Mouse (Mus musculus) cerebellum, adult 9-10 months (tissue): ENCODE data around the gene Mptx2.
A peak's percentile ranks its signal among the peaks of the same experiment; 100 is the strongest.
"Not testable (repeated sequence)": the region's sequence is repeated elsewhere in the genome, so short reads cannot be mapped to it uniquely, and the experiment has no call there.

Experiments used
- DNase-seq: peaks from one replicate; pipeline ENCODE4 v3.0.0; 2022

The Mptx2 gene

GRCm38 (mm10) chr1:173277677-173278076 lies at the start of gene Mptx2:
TSS of gene Mptx2 (minus strand) at chr1:173277777.
- no peak for DNase-seq

DNA sequence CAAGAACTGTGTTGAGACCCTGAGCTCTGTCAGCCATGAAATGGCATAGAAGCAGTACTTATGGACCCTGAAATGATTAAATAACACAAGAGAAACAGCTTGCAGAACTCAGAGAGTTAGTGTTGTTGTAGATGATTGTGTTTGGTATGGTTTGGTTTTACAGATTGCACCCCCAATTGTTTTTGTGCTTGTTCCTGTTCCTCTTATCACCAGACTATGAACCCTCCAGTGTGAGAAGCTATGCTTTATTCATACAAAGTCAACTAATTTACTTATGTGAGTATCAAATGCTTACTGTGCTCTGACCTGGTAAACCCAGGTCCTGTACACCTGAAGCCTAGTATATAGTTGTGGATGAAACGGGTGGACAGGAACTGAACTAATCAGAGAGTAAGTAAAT lies 49.0 kb upstream of the Mptx2 start:
- DNase-seq: no peak

GRCm38 (mm10) chr1:173325395-173325794 lies 47.8 kb upstream of the Mptx2 start:
- no peak for DNase-seq

GRCm38 (mm10) chr1:173324961-173325360 lies 47.4 kb upstream of the Mptx2 start:
- no peak for DNase-seq

DNA sequence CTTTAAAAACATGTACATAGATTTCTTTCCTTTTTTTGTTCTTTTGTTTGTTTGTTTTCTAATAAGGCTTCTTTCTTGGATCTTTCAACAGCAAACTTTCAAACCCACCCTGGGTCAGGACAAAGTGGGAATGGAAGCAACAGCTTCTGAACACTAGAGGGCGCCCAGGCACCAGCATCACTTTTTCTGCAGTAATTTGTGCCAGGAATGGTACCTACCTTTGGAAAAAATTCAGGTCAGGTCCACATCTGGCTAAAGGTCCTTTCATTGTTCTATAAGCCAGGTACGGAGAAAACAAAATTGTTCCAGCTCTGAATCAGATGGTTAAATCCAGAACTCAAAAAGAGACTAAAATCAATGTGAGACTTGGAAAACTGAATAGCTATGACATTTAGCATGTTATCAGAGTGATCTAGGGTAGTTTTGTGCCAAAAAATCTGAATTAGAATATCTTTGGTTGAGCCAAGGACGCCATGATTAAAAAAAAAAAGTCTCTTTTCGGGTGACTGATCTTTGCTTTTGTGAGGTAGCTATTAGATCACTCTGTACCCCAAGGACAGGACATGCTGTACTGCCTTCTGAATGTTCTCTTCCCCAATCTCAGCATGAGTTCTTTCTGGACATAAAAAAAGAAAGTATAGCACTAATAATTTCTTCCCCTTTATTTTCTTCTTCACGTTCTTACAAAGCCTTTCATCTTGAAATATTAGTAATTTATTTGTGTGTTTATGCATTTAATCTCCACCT lies 46.4 kb upstream of the Mptx2 start:
- peak; percentile 73 for DNase-seq

- DNase-seq: no peak
Observed at GRCm38 (mm10) chr1:173322249-173322627, 44.7 kb upstream of the Mptx2 start.

- DNase-seq: no peak
Observed at GRCm38 (mm10) chr1:173321593-173322248, 44.1 kb upstream of the Mptx2 start.

DNA sequence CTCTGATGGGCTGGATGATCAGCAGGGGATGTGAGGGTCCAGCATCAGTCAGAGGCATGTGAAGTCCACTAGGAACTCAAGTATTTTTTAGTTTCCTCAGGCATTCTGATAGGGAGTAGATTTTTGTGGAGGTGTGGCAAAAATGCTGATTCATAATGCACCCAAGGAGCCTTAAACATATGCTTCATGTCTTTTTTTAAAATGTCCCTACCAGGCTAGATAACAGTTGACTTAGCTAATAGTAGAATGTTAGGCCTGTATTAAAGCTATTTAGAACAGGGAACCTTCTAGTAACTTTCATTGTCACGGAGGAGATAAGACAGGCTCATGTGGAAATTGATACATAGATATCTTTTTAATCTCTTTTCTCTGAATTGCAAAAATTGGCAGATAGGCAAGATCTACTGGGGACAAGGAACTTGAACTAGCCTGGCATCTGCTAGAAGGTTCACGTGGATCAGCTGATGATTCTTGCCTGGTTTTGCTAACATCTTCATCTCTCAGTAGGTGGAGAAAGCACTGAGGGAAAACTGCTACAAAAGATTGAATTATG lies 40.4 kb upstream of the Mptx2 start:
- DNase-seq: no peak

DNA sequence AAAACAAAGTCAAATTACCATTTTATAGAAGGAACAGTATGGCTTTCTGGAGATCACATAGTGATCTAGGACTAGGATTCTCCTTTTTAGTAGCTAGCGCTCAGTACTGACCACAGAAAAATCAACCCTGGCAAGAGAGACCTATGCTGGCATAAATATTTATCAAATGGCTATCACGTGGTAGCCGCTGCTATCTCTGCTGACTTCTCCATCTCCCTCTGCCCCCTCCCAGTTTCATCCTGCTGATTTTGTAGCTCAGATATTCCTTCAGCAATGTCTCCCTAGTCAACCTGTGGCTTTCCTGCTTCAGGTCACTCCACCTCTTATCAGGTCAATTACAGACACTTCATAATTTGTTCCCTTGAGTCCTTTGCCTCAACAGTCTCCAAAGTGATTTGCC lies 38.1 kb upstream of the Mptx2 start:
- DNase-seq: no peak

DNA sequence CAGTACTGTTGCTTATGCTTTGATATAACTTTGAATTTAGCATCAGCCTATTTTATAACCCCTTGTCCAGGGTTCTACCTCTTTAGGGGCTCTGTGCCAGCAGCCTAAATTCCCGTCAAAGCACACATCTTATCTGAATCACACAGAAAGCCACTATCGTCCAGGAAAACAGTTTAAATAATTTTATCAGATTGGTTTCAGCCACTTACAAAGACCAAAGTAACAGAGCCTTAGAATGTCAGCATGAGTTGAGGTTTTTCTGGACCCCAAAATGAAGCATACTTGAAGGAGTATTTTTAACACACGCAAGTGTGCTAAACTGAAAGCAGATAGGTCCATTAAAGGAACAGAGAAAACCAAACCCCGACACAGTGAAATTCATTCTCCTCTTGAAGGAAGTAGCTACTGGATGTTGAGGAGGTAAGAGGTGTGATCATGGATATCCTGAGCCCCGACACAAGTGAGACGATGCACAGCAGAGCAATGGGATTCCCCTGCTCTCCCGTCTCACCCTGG lies 36.0 kb upstream of the Mptx2 start:
- not testable (repeated sequence) for DNase-seq

- DNase-seq: not testable (repeated sequence)
Observed at GRCm38 (mm10) chr1:173302795-173303194, 25.2 kb upstream of the Mptx2 start.

DNA sequence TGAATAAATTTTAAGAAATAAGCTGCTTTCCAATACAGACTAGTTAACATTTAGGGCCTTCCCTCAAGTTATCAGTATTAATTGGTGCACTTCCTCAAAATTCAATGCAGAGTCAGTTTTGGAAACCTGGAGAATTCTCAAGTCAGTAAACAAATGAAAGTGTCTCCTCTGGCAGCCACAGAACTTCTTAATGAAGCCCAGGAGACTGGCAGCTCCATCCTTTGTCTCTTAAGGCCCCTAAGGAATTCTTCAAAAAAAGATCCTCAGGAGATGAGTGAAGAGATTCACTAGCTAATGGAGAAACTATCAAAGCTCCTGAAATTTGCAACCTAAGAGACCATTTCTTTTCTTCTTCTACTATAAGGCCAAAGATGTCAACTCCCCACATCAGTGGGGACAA lies 11.9 kb downstream of the Mptx2 start, which contains the start of gene Olfr418:
TSS of gene Olfr418 (plus strand) at position 301 of the 400 bp plus-strand sequence.
- DNase-seq: no peak

DNA sequence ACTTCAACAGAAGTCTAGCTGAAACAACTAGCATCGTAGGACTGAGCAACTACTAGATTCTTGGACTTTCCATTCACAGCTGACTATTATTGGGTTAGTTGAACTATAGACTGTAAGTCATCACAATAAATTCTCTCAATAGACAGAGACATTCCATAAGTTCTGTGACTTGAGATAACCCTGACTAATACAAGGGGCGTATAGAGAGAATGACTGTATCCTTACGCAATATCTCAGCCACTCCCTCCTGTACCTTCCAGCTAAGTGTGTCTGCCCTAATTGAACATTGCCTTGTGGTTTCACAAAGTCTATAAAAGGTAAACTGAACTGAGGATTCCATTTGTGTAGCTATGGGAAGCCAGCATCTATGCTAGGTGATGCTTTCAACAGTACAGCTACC lies 27.7 kb downstream of the Mptx2 start:
- no peak for DNase-seq

DNA sequence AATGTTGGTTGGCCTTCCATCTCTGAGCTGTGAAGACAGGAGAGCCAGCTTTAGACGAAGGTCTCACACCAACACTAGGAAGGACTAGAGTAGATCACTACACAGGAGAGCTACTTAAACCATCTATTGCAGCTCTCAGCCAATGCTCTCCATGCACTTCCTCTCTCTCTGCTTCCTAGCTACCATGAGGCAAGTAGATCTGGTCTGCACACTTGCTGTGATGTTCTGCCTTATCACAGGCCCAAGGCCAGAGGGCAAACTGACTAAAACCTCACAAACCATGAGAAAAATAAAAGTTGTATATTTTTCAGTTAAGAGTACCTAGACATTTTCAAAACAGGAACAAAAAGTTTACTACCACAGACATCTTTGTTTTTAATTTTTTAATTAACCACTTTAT lies 40.6 kb downstream of the Mptx2 start:
- not testable (repeated sequence) for DNase-seq

GRCm38 (mm10) chr1:173227081-173227480 lies 50.5 kb downstream of the Mptx2 start, which contains the start of gene Fcer1a:
TSS of gene Fcer1a (minus strand) at chr1:173227214.
- no peak for DNase-seq
